Mouse (Mus musculus) testis, adult 2 months (tissue): ENCODE results near the gene Spred1.

Source experiments
- CTCF ChIP-seq: fragments of 200-500 bp; IDR thresholded peaks from 2 replicates; pipeline ENCODE4 v1.5.1; 2012; ENCODE audit warnings: low read depth, mild to moderate bottlenecking, inconsistent platforms, low read length, moderate library complexity; ENCODE audit not compliant: control insufficient read depth, insufficient read depth, insufficient replicate concordance
- POLR2A ChIP-seq: fragments of 200-500 bp; IDR thresholded peaks from 2 replicates; pipeline ENCODE4 v1.6.1; 2012; ENCODE audit warnings: low read depth, mild to moderate bottlenecking, inconsistent platforms, low read length, moderate library complexity; ENCODE audit not compliant: control insufficient read depth

DNA sequence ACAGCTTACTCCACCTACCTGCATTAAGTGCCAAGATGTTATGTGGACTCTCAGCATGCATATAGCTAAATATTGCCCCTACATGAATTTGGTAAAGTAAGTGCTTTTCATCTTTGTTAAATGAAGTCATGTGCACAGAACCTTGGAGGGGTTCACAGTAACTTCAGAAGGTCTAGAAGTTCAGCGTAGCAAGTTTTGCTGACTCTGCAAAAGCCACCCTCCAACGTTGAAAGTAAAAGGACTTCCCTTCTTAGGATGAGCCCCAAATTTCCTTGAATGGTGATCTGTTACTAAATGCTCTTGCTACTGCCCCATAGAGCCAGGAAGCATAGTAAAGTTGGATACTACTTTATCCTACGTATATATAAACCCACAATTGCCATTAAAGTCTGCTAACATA lies 25.4 kb downstream of the Spred1 start:
- TF ChIP-seq CTCF (no peak), POLR2A (no peak)
